8 mouse cellular contexts compared by ENCODE assay signal in the genomic region with DNA sequence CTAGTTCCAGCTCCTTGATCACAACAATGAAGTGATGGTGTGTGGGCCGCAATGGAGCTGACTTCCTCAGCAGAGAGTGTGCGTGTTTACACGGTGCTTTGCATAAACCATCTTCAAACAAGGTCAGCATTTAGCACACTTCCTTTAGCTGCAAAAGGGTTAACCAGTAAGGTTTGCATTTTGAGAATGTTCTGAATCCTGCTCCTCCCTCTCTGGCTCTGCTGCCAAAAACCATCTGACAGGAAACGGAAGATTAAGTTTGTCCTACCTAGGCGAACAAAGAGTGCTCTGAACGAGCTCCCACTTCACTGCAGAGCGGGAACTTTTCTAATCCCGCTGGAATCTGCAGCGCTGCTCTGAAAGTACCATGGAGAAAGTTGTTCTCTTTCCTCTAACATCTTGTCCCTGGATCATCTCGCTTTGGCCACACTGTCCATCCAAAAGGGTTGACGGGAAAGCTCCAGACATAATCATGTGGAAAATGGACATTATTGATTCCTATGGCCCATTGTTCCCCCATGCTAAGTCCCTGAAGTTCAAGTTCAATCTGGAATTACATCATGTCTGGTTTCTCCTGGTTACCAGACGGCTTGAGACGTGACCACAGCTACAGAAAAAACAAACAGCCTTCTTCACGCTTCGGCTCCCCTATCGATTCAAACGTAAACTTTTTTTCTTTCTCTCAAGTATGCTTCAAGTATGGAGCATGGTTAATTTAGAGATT.
DNase-seq lines count a peak whose midpoint lies in the region; ATAC-seq and TF ChIP-seq lines count a peak whose summit lies in the region.

No protein-coding gene starts in this region.

- H3K4me2 ChIP-seq in embryonic facial prominence, embryonic 11.5 days (ENCODE audit: low read depth, low read length) = no peak overlapping the region
- peak overlapping the region; percentile 45 for H3K4me2 ChIP-seq in heart, embryonic 16.5 days (ENCODE audit: low read depth, low read length)
- H3K4me2 ChIP-seq in kidney, postnatal 0 days (ENCODE audit: low read length) = peak overlapping the region; percentile 52

- no peak overlapping the region for H3K4me3 ChIP-seq in embryonic facial prominence, embryonic 11.5 days (ENCODE audit: low read depth, low read length)
- H3K4me3 ChIP-seq in heart, embryonic 16.5 days (ENCODE audit: low read length) = no peak overlapping the region
- no peak overlapping the region for H3K4me3 ChIP-seq in kidney, postnatal 0 days (replicated peaks; ENCODE audit: low read depth, low read length)

- H3K36me3 ChIP-seq in embryonic facial prominence, embryonic 11.5 days (replicated peaks; ENCODE audit: control insufficient read depth, insufficient read depth, low read depth, low read length) = no peaks in the 10 kb centered on the region
- peaks cover 14% of the 10 kb centered on the region for H3K36me3 ChIP-seq in heart, embryonic 16.5 days (ENCODE audit: control insufficient read depth, insufficient read depth)
- H3K36me3 ChIP-seq in kidney, postnatal 0 days (ENCODE audit: insufficient read depth, low read length) = no peaks in the 10 kb centered on the region

- peak; percentile 38 for DNase-seq in adrenal gland, adult 2 months
- no peak for DNase-seq in adrenal gland, postnatal 4 days (ENCODE audit: low spot score in 2 of 2)
- peak; percentile 82 for DNase-seq in embryonic facial prominence, embryonic 11.5 days (ENCODE audit: low spot score)
- DNase-seq in kidney, postnatal 0 days (ENCODE audit: low spot score) = peak; percentile 86
- peak; percentile 83 for DNase-seq in mesoderm, embryonic 11.5 days (ENCODE audit: low read depth, low spot score)
- peak; percentile 19 for DNase-seq in testis, postnatal 14 days (ENCODE audit: low spot score)
- DNase-seq in spleen, postnatal 10 days (ENCODE audit: low spot score in 2 of 2) = no peak

- H3K9me3 ChIP-seq in embryonic facial prominence, embryonic 11.5 days (replicated peaks; ENCODE audit: control insufficient read depth, low read length) = no peaks in the 10 kb centered on the region
- no peaks in the 10 kb centered on the region for H3K9me3 ChIP-seq in heart, embryonic 16.5 days (replicated peaks; ENCODE audit: control insufficient read depth, low read length)
- no peaks in the 10 kb centered on the region for H3K9me3 ChIP-seq in kidney, postnatal 0 days (replicated peaks; ENCODE audit: low read length)

- peak; percentile 87 for ATAC-seq in embryonic facial prominence, embryonic 11.5 days (replicated peaks; ENCODE audit: insufficient number of reproducible peaks, low FRiP score, low TSS enrichment, low read depth)
- peak; percentile 84 for ATAC-seq in heart, embryonic 16.5 days (replicated peaks; ENCODE audit: extremely low read depth, insufficient read depth, low FRiP score)
- no peak for ATAC-seq in kidney, postnatal 0 days (replicated peaks; ENCODE audit: low FRiP score, low read depth)

- no peaks in the 10 kb centered on the region; the same call in 1 of the 2 replicates for H3K4me1 ChIP-seq in embryonic facial prominence, embryonic 11.5 days (ENCODE audit: control insufficient read depth, insufficient read depth, low read length)
- H3K4me1 ChIP-seq in heart, embryonic 16.5 days (ENCODE audit: control insufficient read depth, insufficient read depth, low read length) = peaks cover 20% of the 10 kb centered on the region
- peaks cover 5% of the 10 kb centered on the region; the same call in 1 of the 2 replicates for H3K4me1 ChIP-seq in kidney, postnatal 0 days (replicated peaks; ENCODE audit: insufficient read depth, low read length)

- H3K9ac ChIP-seq in embryonic facial prominence, embryonic 11.5 days (replicated peaks; ENCODE audit: low read length) = peak overlapping the region; percentile 53
- peak overlapping the region; percentile 12 for H3K9ac ChIP-seq in heart, embryonic 16.5 days (ENCODE audit: low read length)
- H3K9ac ChIP-seq in kidney, postnatal 0 days (ENCODE audit: low read depth, low read length) = 0 out of 2 replicates have a peak overlapping the region, but pooled peaks have one; percentile 18

- WGBS in embryonic facial prominence, embryonic 11.5 days = 7% methylated on average over 17 of the region's 17 CpGs
- 19% methylated on average over 17 of the region's 17 CpGs for WGBS in heart, embryonic 16.5 days
- WGBS in kidney, postnatal 0 days = 8% methylated on average over 17 of the region's 17 CpGs

- H3K27me3 ChIP-seq in embryonic facial prominence, embryonic 11.5 days (ENCODE audit: control insufficient read depth, insufficient read depth, low read length) = no peaks in the 10 kb centered on the region
- H3K27me3 ChIP-seq in heart, embryonic 16.5 days (ENCODE audit: control insufficient read depth, insufficient read depth, low read length) = no peaks in the 10 kb centered on the region
- H3K27me3 ChIP-seq in kidney, postnatal 0 days (ENCODE audit: insufficient read depth, low read length) = no peaks in the 10 kb centered on the region

- peak overlapping the region; percentile 95 for H3K27ac ChIP-seq in embryonic facial prominence, embryonic 11.5 days (replicated peaks; ENCODE audit: low read depth, low read length)
- H3K27ac ChIP-seq in heart, embryonic 16.5 days (ENCODE audit: low read length) = peak overlapping the region; percentile 75
- peak overlapping the region; percentile 78 for H3K27ac ChIP-seq in kidney, postnatal 0 days

- TF ChIP-seq CTCF in kidney, postnatal 0 days (IDR thresholded peaks at IDR 0.05; ENCODE audit: low read depth) = no peak

Comparison
In these comparisons a context has a peak if more than half of its experiments do, and no peak if none do; other contexts are left out.
1. DNase-seq: peak in adrenal gland, adult 2 months (single experiment), embryonic facial prominence, embryonic 11.5 days (single experiment), kidney, postnatal 0 days (single experiment), mesoderm, embryonic 11.5 days (single experiment) and testis, postnatal 14 days (single experiment); none in adrenal gland, postnatal 4 days (0 of 2) and spleen, postnatal 10 days (0 of 2).
2. Peak in every context shown above with its lines, with median percentiles within 50 percentile points of each other: H3K27ac ChIP-seq and H3K9ac ChIP-seq.